Mouse (Mus musculus): ENCODE results near the gene Ifngr2.

Ifngr2 gene

DNA sequence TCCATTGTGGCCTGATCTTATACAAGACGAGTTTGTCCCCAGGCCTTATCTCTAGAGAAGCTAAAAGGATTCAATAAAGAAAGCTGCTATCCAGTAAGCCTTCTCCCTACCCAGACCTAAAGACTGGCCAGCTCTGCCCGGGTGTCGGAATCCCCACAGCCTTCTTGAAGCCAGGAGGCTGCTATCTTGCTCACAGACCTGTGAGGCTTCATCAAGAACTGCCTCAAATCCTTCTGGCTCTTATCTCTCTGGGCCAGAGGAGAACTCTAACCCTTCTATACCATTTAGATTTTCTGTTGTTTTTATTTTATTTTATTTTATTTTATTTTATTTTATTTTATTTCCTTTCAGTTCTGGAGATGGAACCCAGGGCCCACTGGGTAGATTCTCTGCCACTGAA lies 9.8 kb upstream of the Ifngr2 start:
- DNase-seq, result no peak

DNA sequence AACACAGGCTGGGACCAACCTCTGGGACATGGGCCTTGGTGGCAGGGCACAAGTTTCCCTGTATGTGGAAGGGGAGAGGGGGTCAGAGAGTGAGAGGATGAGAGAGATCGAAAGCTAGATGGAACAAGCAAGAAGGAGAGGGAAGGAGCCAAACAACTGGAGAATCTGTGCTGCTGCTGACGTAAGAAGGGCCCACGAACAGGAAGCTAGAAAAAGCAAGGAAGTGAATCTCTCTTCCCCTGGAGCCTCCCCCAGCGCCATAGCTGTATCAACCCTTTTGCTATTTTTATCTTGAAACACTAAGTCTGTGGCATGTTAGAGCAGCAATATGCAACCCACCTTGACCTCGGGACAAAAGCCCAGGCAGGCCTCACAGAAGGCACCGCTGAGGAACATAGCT lies 8.8 kb upstream of the Ifngr2 start:
- DNase-seq, result no peak

DNA sequence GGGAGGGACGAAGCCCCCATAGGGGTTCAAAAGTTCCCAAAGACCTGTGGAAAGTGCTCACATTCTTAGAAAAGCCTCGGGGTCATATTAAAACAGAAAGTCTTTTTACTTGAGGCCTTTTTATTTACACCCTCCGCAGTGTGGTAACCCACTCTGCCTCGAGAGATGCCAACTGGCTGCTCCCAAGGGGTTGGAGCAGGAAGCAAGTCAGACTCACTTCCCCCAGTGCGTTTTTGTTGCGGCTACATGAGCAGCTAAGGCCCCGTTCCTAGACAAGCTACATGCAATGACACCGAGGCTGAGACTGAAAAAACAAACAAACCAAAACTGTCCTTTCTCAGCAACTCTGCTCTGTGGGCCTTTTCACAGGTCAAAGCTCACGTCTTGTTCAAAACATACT lies 8.4 kb upstream of the Ifngr2 start:
- no peak for DNase-seq

DNA sequence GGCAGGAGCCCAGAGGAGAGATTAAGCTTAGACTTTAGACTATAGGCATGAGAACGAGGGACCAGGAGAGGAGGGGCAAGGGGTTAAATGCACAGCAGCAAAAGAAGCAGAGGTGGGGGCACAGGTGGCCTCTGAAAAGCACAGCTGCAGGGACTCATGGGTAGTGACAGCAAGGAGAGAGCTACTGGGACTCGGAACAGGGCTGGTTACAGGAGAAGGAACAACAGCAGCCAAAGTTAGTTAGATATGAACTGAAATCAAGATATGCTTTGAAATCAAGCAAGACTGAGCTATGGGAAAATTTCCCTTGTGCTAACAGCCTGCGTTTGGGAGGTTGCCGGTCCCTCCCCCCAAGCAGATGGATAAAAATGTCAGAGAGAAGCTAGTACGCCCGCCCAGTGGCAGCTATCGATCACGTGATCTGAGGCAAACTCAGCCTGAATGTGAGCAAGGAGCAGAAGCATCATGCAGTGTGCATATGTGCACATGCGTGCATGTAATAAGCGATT lies 5.2 kb upstream of the Ifngr2 start:
- peak; percentile 86 for DNase-seq

DNA sequence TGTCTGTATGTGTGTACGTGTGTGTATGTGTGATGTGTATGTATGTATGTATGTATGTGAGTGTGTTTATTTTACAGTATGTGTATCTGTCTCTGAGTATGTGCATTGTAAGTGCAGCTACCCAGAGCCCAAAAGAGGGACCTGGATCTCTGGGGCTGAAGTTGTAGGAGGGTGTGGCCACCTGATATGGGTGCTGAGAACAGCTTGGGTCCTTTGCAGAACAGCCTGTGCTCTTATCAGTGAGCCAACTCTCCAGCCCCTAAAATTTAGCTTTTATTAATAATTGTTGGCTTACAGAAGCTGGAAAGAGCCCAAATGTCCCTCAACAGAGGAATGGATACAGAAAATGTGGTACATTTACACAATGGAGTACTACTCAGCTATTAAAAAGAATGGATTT lies 3.3 kb upstream of the Ifngr2 start:
- DNase-seq, result no peak

DNA sequence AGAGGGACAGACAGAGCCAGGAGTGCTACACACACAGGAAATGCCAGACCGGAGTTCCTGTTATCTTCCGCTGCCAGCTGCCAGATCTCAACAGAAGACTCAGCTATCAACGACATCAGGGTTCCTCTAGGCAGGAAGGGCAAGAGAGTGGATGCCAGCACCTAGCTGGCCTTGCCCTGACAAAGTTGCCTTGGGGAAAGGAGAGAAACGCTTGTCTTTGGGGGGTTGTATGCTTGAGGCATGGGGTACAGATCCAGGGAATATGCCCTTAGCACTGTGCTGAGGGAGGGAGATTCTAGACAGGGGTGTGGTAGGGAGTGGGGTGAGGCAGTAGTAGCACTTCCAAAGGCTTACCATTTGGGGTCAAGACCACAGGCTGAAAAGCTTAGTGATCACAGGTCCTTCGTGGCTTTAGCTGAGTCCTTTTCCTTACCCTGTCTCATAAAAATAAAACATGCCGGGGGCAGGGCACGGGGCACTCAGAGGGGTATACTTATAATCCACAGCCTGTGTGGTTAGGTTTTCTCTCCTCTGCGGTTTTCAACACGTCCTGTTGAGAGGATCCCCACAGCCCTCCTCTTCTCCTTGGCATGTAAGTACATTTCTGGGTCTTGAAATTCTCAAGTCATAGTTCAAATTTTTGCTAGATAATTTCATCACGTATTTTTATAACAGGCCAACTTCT lies 1.1 kb upstream of the Ifngr2 start:
- DNase-seq, result no peak

DNA sequence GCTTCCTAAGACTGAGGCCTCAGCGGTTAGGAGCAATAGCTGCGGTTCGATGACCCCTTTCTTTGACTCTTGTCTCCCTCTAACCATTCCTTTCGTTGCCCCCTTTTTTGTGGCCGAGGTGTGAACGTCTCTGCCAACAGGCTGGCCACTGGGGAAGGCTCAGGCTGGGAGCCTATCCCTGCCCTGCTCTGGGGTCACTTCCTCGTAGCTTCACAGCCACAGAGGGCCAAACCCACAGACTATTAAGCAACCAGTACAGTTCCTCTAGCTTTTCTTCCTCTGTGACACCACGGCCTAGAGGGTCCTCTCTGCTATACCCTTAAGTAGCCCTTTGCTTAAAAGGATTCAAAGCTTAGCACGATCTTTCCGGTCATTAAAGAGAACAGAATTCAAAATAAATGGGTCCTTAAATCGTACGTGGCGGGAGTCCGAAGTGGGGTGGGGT lies 459 bp upstream of the Ifngr2 start:
- peak; percentile 77 for DNase-seq

DNA sequence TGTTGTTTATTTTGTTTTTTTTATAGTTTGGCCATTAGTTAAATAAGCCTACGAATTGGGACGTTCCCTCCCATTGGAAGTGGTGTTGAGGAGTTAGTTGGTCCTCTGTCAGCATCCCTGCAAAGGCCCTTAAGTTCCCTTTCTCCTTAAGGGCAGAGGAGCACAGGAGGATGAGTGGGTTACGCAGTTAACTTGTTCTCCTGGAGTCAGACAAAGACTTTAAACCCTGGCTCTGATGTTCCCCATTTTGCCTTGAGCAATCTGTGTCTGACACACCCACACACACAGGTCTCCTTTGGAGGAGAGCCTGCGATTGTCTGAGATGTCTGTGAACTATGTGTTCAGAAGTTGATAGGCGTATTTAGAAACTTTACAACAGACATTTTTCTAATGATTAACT lies 1.1 kb downstream of the Ifngr2 start:
- peak; percentile 61 for DNase-seq

DNA sequence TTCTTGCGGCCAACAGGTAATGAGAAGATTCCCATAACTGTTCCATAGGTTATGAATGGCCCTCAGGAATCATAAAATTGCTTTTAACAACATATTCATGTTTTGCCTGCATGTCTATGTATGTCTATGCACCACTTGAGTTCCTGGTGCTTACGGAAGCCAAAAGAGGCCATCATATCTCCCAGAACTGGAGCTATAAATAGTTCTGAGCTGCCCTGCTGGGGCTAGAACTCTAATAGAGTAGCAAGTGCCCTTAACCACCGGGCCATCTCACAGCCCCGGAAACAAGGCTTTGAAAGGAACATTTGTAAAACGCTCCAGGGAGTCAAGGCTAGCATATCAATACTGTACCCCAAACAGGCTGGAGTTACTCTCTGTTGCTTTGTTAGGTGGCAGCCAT lies 1.7 kb downstream of the Ifngr2 start:
- DNase-seq, result no peak

DNA sequence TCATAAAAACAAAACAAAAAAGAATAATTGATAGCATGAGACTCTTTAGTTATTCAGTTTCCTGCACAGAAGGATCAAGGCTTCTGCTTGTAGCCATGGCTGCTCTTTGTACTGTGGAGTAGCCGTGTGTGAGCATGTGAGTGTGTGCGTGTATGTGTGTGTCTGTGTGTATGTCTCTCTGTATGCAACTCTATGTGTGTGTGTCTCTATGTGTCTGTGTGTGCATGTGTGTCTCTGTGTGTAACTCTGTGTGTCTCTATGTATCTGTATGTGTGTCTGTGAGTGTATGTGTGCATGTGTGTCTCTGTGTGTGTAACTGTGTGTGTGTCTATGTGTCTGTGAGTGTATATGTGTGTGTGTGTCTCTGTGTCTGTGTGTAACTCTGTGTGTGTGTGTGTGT lies 2.1 kb downstream of the Ifngr2 start:
- no peak for DNase-seq

DNA sequence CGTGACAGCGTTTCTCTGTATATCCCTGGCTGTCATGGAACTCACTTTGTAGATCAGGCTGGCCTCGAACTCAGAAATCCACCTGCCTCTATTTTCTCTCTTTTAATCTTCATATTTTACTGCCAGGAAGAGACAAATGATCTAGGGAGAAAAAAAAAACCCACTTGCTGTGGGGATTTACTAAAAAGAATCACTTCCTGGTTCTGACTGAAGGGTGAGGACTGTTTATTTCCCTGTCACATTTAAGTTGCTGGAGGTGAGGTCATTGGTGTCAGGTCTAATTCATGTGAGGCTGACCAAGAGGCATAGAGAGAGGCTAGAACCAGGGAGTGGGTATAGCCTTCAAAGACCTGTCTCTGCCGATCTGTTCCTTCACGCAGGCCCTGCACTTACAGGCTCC lies 2.7 kb downstream of the Ifngr2 start:
- DNase-seq, result no peak

DNA sequence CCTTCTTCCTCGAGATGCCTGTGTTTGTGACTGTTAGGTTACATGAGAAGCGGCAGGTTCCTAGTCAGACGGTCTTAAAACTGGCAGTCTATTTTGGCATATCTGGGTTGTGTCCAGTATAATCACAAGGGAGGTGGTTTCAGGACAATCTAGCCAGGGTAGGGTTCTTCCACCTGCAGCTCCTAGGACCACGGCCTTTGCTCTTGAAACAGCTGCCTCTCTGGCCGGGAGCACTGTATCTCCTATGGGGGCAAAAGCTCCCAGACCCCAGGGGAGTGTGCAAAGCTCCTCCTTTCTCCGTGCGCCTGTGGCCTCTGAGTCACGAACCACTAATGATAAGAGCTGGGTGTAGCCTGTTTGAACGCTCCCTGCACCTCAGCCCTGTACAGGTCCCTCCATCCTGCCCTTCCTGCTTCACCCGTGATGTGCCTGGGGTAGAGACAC lies 4.2 kb downstream of the Ifngr2 start:
- no peak for DNase-seq

DNA sequence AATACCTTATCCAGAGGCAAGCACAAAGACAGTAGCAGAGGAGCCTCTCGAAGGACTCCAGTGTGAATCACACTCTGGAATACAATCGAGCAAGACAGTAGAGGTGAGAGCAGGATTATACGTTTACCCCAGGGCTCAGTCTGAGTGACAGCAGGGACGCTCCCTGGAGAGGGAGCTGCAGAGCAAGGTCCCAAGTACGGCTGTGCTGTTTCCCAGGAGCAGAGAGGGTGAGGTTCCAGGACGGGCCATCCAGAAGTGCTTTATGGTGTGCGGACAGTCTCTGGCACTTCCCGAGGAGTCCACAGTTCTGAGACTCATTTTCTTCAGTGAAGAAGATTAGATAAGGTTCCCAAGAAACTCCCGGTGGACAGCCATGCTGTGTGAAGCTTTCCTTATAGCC lies 5.2 kb downstream of the Ifngr2 start:
- DNase-seq, result no peak

DNA sequence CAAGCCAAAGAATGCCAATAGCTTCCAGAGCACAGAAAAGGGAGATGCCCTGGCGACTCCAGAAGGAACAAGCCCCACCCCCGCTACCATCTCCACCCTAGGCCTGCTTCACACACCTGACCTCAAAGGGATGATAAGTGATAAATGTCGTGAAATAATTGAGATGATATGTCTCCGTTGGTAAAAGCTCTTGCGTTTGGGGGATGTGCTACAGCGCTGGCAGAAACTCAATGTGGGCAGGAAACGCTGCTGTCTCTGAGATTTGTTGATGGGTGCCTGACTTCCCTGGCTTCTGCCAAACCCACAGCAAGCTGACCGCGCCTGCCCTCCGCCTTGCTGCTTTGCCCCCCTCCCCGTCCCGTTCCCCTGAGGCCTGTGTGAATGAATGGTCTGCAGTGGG lies 6.8 kb downstream of the Ifngr2 start:
- no peak for DNase-seq

DNA sequence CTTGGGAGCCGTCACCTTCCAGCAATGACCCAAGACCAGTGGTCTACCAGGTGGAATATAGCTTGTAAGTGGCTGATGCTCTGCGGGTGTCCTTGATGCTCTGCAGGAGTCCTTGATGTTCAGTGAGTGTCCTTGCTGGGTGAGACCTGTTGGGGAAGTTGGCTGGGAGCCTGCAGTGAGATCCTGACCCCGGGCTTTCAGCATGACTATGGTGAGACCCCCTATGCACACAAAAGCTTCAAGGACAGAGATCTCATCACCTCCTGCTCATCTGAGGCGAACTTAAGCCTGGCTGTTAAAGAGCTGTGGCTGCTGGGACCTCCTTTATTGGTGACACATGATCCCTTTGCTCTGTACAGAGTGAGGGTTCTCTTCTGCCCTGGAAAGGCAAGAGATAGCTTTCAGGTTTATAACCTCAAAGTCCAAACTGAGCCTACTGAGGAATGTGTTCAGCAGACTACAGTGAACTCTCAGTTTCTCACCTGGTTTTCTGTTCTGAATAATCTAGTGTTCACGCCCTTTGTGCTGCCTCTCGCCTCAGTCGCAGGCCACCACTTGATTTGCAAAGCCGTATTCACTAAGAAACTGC lies 8.2 kb downstream of the Ifngr2 start:
- no peak for DNase-seq

DNA sequence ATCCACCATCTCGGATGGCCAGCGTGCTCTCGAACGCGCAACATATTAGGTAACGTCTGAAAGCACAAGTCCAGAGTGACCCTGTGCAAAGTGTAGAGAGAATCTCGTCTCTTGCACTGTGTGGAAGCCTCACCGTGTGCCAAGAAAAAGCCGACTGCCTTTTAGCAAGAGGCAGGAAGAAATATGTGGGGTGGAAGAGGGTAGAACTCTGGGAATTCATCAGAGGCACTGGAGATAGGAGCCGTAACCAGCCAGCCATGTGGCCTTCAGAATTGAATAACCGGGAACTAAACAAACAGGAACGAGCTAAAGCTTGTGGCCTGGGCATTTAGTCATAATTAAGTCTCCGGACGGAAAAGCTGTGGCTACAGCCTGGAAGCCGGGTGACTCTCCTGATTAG lies 9.8 kb downstream of the Ifngr2 start:
- DNase-seq, result no peak

DNA sequence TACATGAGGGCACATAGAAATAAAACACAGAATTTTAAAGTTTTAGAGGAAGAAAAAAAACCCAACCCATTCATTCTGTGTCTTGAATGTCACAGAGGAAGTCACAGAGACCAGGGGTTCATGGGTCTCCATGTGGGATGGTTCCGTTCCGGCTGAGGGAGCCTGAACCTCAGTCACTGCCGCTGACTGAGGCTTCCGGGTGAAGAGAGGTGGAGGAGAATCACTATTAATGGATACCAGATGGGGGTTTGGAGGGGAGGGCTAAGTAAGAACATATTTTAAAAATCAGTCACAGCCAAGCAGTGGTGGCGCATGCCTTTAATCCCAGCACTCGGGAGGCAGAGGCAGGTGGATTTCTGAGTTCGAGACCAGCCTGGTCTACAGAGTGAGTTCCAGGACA lies 10.3 kb downstream of the Ifngr2 start:
- no peak for DNase-seq

DNA sequence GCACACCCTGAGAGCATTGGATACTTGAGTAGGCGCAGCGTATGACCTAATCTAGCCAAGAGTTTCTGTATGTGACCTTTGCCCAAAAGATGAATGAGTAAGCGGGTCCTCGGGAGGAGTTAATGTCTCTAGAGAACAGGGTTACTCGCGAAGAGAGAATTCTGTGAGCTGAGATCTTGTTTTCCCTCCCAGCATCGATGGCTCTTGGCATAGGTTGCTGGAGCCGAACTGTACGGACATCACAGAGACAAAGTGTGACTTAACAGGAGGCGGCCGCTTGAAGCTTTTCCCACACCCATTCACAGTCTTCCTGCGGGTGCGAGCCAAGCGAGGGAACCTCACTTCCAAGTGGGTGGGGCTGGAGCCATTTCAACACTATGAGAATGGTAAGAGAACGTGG lies 10.8 kb downstream of the Ifngr2 start:
- no peak for DNase-seq

DNA sequence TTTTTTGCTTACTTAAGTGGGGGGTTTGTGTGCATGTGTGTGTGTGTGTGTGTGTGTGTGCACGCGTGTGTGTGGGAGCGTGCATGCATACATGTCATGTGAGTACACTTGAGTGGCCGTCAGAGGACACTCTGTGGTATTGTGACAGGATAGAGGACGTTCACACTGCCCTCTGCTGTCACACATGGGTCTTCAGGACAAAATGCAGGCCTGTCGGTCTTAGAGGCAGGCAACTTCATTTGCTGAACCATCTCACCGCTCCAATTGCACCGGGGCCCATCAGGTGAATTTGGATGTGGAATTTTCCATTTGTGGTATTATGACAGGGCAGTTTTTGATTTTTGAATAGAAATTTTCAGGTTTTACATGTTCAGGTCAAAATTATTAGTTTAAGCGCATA lies 14.2 kb downstream of the Ifngr2 start:
- DNase-seq, result no peak

DNA sequence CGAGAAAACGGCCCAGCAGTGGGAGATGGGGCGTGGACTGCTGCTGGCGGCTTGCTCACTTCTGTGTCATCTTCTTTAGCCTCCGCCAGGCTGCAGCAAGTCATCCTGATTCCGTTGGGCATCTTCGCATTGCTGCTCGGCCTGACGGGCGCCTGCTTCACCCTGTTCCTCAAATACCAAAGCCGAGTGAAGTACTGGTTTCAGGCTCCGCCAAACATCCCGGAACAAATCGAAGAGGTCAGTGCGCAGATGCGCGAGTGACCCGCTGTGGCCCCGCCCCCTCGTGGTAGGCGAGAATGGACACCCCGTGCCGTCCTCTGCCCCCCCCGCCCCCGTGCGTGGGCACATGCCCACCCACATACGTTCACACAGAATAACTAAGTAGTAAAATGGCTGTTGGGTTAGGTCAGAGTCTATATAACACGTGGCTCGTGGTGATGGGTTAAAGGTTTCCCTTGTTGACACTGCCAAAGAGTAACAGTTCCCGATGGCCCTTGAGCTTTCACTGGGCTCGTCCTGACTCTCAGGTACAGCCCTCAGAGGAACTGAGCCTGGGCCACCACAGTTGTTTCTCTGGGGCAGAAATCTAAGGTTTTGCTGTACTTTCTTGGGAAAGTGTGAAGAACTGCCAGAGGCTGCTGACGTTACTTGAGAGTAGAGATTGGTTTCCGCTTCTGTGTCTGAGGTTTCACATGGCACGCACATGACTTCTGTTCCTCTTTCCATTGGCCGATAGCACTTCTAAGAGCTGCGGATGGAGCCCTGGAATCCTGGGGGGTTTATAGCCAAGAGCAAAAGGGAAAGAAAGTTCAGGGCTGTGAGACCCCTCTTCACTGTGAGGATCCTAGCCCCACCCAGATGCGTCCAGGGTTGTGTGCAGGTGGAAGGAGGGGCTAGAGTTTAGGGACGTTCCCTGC lies 14.9 kb downstream of the Ifngr2 start:
- peak; percentile 69 for DNase-seq

DNA sequence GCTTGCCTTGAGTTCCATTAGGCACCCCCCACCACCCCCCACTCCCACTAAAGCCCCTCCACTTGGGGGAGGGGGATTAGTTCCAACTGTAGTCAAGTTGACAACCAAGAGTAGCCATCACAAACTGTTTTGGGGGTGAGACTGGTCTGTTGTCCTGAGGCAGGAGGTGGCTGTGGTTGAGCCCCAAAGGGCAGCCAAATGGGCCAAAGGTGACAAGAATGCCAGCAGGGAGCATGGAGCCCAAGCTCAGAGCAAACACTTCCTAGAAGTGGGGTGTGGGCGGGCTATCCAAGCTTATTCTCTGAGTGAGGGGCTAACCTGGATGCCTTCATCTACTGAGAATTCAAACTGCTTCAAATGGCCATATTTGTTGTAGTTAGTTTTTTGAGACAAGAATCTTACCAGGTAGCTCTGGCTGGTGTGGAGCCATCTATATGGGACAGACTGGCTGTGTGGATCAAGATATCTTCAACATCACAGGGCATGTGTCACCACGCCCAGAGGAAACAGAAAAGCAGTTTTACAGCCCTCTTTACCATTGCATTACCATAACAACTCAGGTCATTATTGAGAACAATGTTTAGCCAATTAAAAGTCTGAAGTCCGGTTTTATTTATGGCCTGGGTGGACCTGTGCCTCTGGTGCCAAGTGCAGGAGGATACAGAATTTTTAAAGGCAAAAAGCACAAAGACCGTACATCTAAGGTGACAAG lies 17.9 kb downstream of the Ifngr2 start:
- DNase-seq, result no peak

DNA sequence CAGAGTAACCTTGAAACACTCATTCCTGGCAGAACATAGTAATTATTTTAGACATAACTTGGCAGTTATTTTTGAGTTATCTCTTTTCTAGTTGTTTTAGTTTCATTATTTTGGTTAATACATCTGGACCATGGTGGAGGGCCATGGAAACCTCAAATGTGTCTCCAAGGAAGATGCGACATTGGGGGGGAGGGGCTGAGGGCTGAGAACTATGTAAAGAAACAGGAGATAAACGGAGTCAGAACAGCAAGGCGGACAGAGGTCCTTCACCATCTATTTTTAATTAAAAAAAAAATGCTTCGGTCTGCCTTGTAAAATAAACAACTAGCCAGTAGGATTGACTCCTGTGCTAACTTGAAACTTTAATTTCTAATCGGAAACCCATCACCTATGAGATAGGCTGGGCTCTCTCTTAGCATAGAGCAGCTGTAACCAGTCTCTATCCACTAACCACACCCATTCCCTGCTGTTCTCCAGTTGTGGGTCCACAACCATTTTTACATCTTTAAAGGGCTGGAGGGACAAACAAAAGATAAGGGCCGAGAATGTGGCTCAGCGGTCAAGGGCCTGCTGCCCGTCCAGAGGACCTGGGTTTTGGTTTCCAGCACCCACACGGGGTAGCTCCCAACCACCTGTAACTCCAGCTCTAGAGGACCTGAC lies 18.6 kb downstream of the Ifngr2 start:
- DNase-seq, result no peak

DNA sequence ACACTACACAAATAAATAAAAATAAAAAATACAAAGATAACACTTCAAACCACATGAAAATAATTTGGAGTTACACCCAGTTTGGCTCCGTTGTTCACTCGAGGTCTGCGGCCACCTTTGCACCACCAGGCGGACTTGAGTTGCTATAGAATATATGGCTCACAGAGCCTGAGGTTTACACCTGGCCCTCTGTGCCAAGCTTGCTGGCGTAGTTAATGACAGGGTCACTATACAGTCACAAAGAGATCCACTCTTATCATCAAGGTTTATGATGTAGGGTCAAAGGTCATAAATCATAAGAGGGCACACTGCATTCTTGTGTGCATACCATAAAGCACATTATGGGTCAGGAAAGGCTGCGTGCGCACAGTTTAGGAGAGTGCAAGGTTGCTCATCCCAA lies 19.1 kb downstream of the Ifngr2 start:
- DNase-seq, result no peak
